Mouse (Mus musculus) cerebellum, adult 11-12 months (tissue): ENCODE measurements at regions not wholly inside any gene's neighbourhood (a gene's known extent, or its start where the extent isn't known, plus 50 kb on each side); places are given as distances from the start of the nearest gene placed in this dataset.

ENCODE experiments used
- DNase-seq: peaks from one replicate; pipeline ENCODE4 v3.0.0; 2022

GRCm38 (mm10) chr1:88968142-88968541, 102.1 kb upstream of the Sh3bp4 start:
- DNase-seq = no peak

DNA sequence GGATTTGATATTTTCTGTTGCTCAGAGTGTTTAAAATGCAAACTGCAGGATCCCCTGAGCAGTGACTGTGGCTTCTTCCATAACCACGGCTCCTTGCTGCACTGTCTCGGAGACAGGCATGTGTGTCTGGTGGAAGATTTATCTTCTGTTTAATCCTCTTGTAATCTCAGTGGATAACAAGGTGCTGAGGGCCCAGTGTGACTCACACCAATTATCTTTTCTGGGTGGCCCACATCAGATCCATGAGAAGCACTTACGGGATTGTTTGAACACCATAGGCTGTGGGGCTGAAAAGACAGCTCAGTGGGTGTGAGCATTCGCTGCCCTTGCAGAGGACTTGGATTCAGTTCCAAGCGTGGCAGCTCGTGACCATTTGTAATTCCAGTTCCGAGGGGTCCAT, 101.2 kb upstream of the Sh3bp4 start:
- no peak for DNase-seq

- DNase-seq = no peak
These were observed 100.6 kb upstream of the Sh3bp4 start for GRCm38 (mm10) chr1:88969630-88970029.

GRCm38 (mm10) chr1:88976101-88976500, 94.1 kb upstream of the Sh3bp4 start:
- DNase-seq = no peak

DNA sequence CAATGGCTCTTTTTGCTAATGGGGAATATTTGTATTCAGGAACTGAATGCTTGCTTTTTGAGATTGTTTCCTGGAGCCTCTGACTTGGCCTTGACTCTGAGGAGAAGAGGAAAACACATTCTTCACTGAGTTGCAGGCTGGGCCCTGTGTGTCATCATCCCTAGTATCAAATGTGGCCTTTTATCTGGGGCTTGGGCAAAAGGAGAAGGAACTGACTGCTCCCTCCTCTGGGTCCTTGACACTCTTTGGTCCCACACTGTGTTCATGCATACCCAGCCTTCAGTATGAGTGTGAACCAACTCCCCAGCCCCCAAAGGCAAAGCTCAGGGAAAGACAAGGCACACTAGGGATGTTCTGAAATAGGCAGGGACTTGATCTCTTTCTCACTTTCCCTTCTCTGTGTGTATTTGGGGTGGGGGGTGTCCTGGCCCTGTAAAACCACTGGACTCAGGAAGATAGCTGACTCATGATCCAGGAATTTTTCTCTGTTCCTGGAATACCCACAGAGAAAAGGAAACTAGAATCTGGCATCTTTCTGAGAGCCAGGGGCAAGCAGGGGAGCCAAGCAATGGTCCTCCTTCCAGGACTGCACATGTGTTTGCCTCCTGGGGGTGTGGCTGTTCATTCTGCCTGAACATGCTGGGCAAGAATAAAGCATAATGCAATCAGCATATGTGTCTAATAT, 82.1 kb upstream of the Sh3bp4 start:
- DNase-seq = no peak

DNA sequence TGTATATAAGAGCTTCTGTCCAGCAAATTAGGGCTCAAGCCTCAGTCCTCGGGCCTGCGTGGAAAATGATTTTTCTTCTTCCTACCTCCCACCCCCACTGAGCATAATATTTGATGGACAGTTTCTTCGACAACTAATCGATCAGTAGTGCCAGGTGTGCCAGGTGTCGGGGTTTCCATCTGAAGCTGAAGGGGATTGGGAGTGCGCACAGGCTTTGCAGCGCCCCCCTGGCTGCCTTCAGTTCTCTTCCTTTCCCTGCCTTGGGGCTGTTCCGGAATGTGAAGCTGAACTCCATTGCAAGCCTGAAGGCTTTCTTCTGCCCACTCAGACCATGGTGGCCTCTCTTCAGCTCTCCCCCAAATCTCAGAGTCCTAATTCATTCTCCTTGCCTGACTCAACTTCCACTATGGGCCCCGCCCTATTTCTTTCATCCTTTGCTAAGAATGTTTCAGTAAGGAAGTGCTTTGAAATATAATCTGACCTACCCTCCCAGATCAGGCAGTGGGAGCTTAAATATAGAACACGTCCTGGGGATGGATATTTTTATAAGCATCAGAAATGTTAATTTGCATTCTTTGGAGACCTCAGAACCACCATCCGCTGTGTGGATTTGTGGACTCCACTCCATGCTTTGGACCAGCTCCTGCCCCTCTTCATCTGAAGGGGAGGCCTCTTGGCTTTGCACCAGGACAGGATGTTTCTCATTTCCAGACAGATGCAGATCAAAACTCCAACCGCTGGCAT, 75.5 kb upstream of the Sh3bp4 start:
- no peak for DNase-seq

GRCm38 (mm10) chr1:88995945-88996344, 74.3 kb upstream of the Sh3bp4 start:
- no peak for DNase-seq

- no peak for DNase-seq
These were observed 73.6 kb upstream of the Sh3bp4 start for GRCm38 (mm10) chr1:88996657-88997056.

DNA sequence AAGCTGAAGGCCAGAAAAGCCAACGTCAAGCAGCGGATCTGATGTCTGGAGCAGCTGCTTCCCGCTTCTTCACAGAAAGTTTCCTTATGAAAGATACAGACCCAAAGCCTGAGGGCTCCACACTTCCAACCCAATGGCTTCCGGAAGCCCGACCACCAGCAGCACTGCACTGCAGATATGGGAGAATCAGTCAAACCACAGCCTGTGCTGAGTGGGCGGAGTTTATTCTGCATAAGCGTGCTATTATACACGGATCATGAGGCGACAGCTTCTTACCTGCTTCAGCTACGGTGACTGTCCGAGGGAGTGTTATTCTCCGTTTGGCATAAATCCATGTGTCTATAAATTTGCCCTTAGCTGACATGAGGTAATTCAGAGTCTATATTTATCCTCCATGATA, 72.4 kb upstream of the Sh3bp4 start:
- no peak for DNase-seq

DNA sequence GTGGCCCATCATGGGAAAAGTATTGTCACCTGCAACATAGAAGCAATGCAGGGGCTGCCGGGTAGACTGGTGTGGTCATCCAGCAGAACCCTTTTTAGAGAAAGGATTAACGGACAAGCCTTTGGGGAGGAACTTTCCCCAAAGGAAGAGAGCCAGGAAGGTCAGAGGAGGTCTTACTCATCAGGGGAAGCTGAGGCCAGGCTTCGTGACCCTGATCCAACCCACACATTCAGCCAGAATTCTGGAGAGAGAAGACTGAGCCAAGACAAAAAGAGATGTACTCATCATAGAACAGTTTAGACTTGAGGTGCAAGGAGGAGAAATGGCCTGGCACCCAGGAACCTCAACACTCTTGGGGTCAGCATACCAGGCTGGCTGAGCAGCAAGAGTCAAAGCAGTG, 67.9 kb upstream of the Sh3bp4 start:
- DNase-seq = no peak

- no peak for DNase-seq
These were observed 66.5 kb upstream of the Sh3bp4 start for GRCm38 (mm10) chr1:89003752-89004151.

GRCm38 (mm10) chr1:89007476-89007875, 62.7 kb upstream of the Sh3bp4 start:
- no peak for DNase-seq

DNA sequence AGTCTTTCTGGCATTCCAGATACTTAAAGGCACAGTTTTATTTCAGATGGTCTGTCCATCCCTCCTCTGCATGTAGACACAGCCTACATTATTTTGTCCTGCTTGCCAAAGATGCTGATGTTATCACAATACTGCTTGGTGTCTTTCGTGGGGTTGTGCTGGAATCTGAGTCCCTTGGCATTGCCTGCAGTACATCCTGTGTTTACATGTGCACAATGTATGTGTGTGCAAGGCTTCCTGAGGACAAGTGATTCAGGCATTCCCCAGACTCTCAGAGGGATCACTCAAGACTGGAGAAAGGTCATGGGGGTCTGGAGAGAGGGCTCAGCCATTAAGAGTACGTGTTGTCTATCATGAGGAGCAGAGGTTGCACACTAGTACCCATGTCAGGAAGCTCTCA, 60.0 kb upstream of the Sh3bp4 start:
- DNase-seq = no peak

GRCm38 (mm10) chr1:89011454-89011853, 58.8 kb upstream of the Sh3bp4 start:
- DNase-seq = no peak

GRCm38 (mm10) chr1:89015385-89015784, 54.8 kb upstream of the Sh3bp4 start:
- no peak for DNase-seq

GRCm38 (mm10) chr1:89015845-89016244, 54.4 kb upstream of the Sh3bp4 start:
- no peak for DNase-seq

DNA sequence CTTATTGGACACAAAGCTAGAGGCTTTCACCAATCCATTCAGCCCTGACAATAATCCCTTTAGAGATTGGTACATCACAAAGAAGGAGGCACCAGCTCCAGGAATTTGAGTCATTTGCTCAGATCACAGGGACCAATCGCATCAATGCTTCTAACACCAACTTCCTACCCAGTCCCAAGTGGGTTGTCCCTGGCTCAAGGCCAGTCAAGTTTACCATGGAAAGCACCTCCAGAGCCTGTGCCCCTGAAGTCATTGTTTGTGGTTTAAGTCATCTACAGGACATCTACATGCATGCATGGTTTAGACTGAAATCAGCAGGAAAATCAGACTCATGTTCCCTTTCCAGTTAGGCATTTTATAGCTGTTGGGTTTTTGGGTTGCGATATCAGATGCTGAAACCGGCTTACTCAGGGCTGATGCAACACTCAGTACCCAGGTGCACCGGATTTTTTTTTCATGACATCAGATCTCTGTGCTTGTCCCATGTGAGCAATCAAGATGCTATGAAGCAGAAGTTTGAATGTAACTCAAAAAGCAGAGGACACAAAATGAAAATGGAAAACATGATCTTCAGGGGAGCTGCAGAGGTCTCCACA, 50.3 kb upstream of the Sh3bp4 start:
- DNase-seq = no peak
